Mouse (Mus musculus): ENCODE data around the gene Pcx.

The Pcx gene

GRCm38 (mm10) chr19:4548305-4548883 is 38.1 kb downstream of the Pcx start:
- DNase-seq (ENCODE audit: low spot score) = no peak

DNA sequence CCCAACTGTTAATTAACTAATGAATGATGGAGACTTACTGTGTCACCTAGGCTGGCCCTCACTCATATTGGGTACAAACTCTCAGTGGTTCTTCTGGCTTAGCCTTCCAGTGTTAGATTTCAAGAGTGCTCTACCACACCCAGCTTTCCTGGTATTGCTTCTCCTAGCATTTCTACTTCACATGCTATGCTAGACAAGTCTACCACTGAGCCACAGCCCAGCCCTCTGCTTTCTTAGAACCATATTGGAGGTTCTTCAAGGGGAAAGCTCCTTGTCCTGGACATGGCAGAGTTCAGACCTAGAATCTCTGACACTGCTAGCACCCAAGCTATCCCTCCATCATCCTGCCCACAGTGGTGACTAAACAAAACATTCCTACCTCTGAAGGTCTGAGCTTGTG is 44.0 kb downstream of the Pcx start:
- no peak for DNase-seq (ENCODE audit: low spot score)

GRCm38 (mm10) chr19:4555086-4555485 is 44.8 kb downstream of the Pcx start:
- no peak for DNase-seq (ENCODE audit: low spot score)

- DNase-seq (ENCODE audit: low spot score) = no peak
Measured at GRCm38 (mm10) chr19:4556787-4557186, 46.5 kb downstream of the Pcx start.

- no peak for DNase-seq (ENCODE audit: low spot score)
Measured at GRCm38 (mm10) chr19:4557796-4558569, 47.7 kb downstream of the Pcx start.

DNA sequence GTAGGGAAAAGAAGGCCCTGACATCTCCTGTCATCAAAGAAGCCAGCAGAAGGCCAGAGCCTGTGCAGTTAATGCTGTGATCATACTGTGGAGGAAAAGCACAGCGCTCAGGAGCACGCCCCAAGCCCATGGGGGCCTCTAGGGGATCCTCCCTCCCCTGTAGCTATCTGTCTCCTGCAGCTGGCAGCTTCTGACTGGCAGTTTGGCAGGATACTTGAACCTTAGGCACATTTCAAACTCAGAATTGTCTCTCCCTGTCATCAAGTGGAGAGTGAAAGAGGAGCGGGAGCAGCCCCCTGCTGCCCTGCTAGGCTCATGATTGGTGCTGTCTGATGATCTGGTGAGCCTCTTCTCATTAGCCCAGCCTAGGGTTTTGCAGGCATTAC is 48.3 kb downstream of the Pcx start:
- DNase-seq (ENCODE audit: low spot score) = no peak

- no peak for DNase-seq (ENCODE audit: low spot score)
Measured at GRCm38 (mm10) chr19:4559011-4559410, 48.7 kb downstream of the Pcx start.

DNA sequence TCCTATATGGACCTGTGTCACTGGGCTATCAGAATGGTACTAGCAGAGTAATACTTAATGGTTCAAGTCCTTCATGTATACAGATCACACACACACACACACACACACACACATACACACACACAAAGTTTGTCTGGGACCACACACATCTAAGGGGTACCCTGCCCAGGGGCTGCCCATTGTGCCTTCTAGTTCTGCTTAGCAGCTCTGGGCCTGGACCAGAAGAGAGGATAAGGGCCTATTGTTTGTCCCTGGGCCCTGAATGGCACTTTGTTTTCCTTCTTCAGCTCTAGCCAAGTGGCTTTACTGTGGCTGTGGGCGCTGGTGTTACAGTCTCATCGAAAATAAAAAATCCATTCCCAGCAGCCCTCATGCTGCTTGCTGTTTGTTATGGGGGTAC is 49.3 kb downstream of the Pcx start:
- DNase-seq (ENCODE audit: low spot score) = peak; percentile 29

DNA sequence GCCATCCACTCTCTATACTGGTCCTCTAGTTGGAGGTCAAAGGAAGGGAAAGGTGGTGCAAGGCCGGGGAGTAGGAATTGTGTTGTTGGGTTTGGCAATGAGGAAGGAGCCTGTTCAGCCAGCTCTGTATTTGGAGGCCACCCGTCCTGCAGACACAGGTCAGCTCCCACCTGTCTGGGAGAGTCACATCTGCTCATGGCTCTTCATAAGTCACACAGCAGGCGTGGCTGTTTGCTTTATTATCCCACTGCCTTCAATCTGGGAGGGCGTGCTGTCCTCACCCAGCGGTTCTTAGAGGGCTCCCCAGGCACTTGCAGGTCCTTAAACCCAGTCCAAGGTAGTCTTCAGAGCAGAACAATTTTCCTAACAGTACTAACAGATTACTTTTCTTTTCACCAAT is 49.9 kb downstream of the Pcx start:
- DNase-seq (ENCODE audit: low spot score) = no peak

DNA sequence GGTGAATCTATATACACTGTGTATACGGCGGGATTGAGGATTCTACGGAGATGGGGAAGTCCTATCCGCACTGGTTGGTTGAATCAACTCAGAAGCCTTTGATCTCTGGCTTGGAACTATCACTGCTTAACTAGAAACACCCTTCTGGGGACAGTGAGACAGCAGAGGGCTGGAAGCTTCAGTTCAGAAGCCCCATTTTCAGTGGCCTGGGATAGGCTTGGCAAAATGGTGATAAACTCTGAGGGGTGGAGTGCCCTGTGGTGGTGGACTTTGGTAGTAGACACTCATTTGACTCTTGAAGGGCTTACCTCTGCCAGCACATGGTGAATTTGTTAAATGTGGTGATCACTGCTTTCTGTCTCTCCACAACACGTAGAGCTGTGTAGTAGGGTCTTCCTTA is 55.4 kb downstream of the Pcx start:
- DNase-seq (ENCODE audit: low spot score) = no peak

DNA sequence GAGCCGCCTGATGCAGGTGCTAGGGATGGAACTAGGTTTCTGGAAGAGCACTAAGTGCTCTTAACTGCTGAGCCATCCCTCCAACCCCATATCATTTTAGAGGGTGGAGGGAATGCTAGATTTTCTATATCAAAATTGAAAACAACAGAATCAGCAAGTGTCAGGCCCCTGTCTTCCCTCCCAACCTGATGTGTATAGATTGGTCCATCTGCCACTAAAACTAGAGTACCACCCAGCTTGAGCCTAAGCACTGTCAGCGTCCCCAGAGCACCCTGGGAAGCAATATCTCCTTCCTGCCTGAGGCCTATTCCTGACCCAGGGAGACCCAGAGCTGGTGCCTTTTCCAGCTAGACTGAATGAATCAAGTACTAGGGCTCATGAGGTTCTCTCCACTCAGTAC is 56.6 kb downstream of the Pcx start:
- no peak for DNase-seq (ENCODE audit: low spot score)

DNA sequence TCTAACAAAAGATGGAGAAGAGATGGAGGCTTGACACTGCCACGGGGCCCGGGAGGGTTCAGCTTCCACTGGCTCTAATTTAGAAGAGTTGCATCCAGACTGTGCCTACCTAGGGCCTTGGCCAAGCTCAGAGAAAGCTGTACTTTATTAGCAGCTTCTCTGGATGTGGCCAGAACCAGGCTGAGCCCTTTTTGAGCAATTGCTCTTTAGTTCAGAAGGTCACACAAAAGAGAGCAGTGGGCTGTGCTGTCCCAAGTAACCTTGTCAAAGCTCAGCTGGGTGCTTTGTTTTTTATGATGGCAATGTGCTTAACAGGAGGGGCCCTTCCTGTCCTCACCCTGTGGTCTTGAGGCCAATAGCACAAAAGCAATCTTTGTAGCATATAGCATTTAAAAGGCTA is 57.4 kb downstream of the Pcx start:
- DNase-seq (ENCODE audit: low spot score) = no peak

- DNase-seq (ENCODE audit: low spot score) = no peak
Measured at GRCm38 (mm10) chr19:4568832-4569231, 58.6 kb downstream of the Pcx start.

GRCm38 (mm10) chr19:4569356-4570236 is 59.3 kb downstream of the Pcx start:
- no peak for DNase-seq (ENCODE audit: low spot score)

DNA sequence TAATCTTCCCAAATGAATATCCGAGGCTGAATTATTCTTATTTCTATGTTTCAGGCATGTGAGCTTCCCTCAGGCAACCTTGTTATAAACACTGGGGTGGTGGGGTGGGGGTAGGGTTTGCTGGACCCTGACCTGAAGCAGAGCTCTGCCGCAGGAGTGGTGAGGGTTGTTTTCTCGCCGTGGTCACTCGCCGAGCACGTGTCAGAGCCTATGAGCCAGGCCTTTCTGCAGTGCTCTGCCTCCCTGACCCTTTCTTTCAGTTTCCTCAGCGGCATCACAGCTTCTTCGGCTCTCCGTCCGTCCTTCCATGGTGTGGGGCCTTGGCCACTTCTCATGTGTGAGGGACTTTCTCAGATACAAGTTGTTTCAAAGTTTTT is 60.0 kb downstream of the Pcx start:
- DNase-seq (ENCODE audit: low spot score) = no peak

DNA sequence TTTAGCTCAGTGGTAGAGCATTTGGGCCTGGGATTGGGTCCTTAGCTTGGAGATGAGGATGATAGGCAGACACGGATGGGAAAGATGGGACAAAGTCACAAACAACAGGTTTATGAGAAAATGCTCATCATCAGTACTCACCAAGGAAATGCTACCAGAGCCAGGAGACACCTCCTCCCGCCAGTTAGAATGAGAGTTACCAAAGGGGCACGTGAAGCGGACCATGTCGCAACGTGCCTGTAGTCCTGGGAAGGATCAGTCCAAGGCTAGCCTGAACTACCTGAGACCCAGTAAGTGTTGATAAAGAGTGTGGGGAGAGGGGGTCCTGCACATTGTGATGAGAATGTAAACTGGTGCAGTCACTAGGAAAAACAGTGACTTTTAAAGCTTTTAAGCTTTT is 60.5 kb downstream of the Pcx start:
- DNase-seq (ENCODE audit: low spot score) = no peak

DNA sequence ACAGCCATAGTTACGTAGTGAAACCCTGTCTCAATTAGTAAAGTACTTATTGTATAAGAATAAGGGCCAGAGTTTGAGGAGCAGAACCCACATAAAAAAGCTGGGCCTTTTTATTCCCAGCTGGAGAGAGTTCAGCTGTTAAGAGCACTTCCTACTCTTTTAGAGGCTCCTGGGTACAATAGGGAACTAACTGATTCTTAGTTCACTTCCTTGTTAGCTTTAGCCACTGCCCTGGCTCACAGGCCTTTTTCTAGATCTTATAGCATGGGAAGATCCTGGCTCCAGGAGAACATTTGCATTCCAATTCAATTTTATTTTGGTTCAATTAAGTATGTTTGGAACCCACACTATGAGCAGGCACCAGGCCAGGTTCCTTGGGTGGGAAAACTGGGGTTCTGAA is 61.4 kb downstream of the Pcx start:
- no peak for DNase-seq (ENCODE audit: low spot score)

DNA sequence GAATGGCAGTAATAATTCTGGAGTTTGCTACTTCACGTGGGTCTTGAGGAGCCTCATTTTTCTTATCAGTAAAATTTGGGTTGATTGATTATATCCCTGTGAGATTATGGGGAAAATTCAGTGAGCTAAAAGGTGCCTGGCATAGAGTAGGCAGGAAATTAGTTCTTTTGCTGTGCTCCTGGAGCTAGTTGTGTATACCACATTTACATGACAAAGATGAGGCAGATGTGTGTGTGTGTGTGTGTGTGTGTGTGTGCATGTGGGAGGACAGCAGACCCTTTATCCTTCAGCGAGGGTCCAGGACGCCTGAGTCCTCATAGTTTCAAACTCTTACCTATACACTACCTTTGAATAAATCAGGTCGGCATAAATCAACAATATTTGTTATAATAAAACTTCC is 61.8 kb downstream of the Pcx start:
- DNase-seq (ENCODE audit: low spot score) = no peak

DNA sequence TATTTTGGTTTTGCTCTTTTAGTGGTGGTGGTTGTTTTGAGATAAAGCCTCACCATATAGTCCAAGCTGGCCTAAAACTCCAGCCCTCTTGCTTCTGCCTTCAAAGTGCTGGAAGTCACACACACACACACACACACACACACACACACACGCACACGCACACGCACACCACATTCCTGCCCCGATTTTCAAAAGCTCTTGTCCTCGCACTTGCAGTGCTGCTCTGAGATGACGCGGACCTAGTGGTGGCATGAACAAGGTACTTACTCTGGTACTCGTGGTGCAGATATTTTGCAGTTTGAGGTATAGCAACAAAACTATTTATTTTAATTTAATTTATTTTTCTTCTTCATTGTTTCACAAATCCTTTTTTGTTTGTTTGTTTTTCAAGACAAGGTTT is 62.2 kb downstream of the Pcx start:
- DNase-seq (ENCODE audit: low spot score) = no peak

GRCm38 (mm10) chr19:4573241-4573640 is 63.0 kb downstream of the Pcx start:
- no peak for DNase-seq (ENCODE audit: low spot score)

DNA sequence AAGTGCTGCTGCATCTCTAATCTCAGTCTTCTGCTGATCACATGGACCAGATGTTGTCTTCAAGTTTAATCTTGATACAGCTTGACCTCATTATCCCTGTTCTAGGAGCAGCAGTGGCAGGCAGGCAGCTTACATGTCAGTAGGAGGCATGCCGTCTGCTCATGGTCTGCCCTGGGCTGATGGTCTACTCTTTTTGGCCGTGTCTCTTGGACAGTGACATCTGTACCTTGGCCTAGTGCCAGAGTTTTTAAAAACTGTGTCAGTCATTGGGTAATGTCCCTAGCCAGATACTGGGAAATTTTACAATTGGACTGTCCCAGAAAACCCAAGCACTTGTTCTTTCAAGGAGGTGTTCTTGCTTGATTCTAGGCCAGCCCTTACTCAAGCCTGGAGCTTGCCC is 68.5 kb downstream of the Pcx start:
- DNase-seq (ENCODE audit: low spot score) = no peak

DNA sequence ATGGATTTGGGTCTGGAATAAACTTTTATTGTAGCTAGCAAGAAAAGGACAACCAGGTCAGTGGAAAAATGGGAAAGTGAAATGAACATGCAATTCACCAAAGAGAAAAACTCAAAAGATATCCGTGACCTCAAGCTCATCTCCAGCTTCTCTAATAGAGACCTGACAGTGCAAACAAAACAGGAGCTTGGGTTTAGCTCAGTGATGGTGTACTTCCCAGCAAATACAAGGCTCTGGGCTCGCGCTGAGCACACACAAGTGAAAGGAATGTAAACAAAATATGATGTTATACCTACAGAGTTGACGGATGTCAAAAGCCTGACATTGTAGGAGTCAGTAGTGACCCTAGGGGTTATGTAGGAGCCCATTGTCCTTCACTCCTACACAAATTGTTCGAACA is 69.0 kb downstream of the Pcx start:
- DNase-seq (ENCODE audit: low spot score) = no peak

DNA sequence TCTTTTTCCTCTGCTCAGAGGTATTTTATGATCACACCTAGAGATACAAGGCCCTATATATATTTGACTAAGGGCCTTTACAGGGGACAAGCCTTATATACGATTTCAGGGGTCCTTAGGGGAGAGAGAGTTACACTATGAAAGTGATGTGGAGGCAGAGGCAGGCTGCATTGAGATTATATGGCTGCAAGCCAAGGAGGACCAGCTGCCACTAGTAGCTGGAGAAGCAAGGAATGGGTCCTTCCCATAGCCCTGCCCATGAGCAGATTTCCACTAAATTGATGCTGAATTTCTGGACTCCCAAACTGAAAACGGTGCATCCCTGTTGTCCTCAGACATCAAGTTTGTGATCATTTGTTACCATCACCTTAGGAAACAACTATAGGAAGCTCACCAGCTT is 73.6 kb downstream of the Pcx start:
- DNase-seq (ENCODE audit: low spot score) = no peak

Measured in layer of hippocampus, adult 9-10 months (tissue).